Mouse (Mus musculus) CH12.LX (cell line): ENCODE measurements at regions not wholly inside any gene's neighbourhood (a gene's known extent, or its start where the extent isn't known, plus 50 kb on each side); places are given as distances from the start of the nearest gene placed in this dataset.

ENCODE experiments used
- DNase-seq: peaks from one replicate; pipeline ENCODE4 v3.0.0-alpha.2; 2013; ENCODE audit errors: extremely low read depth
- H3K27ac ChIP-seq: 2 replicates; pipeline ENCODE4 v1.5.1; 2012; ENCODE audit warnings: low read depth, mild to moderate bottlenecking, control low read depth, moderate library complexity; ENCODE audit not compliant: insufficient read depth
- H3K27me3 ChIP-seq: replicated peaks from 2 replicates; pipeline ENCODE3; 2012; ENCODE audit warnings: inconsistent platforms
- H3K36me3 ChIP-seq, 2 experiments: replicated peaks in 1 of 2; 2 replicates each; pipeline versions ENCODE3 to v1.6.1; 2012; ENCODE audit warnings: inconsistent platforms in 1 of 2, low read length in 1 of 2, mild to moderate bottlenecking in 1 of 2, mixed read lengths in 1 of 2, moderate library complexity in 1 of 2; ENCODE audit not compliant: control insufficient read depth in 1 of 2, insufficient read depth in 1 of 2
- H3K4me1 ChIP-seq, 2 experiments: 2 replicates each; pipeline ENCODE4 v1.6.1; 2012; ENCODE audit warnings: inconsistent platforms in 1 of 2, moderate library complexity in 1 of 2; ENCODE audit not compliant: insufficient read depth in 2 of 2, control insufficient read depth in 1 of 2
- H3K4me2 ChIP-seq: 2 replicates; pipeline ENCODE4 v1.6.1; 2012; ENCODE audit warnings: low read depth, mild to moderate bottlenecking, control low read depth; ENCODE audit not compliant: poor library complexity, insufficient read depth, severe bottlenecking
- H3K4me3 ChIP-seq, 3 experiments: fragments of 150-350 bp in 1 of 3; sonication (generic) in 1 of 3; replicated peaks in 1 of 3; 2 replicates each; pipeline versions ENCODE3 to v1.5.1; 2011 to 2012; ENCODE audit warnings: low read depth in 2 of 3, low read length in 2 of 3, mild to moderate bottlenecking in 2 of 3, moderate library complexity in 2 of 3, control low read depth in 1 of 3, improper control_type of control experiment in 1 of 3, inconsistent platforms in 1 of 3, mixed read lengths in 1 of 3; ENCODE audit not compliant: poor library complexity in 1 of 3
- H3K79me2 ChIP-seq: replicated peaks from 2 replicates; pipeline ENCODE4 v1.6.1; 2012; ENCODE audit warnings: mild to moderate bottlenecking, moderate library complexity; ENCODE audit not compliant: control insufficient read depth, poor library complexity, insufficient read depth, severe bottlenecking; ENCODE audit errors: extremely low read depth
- H3K9ac ChIP-seq: 2 replicates; pipeline ENCODE4 v1.6.1; 2012; ENCODE audit warnings: low read depth, mild to moderate bottlenecking, control low read depth, moderate library complexity; ENCODE audit not compliant: insufficient read depth
- H3K9me3 ChIP-seq: replicated peaks from 2 replicates; pipeline ENCODE3; 2012; ENCODE audit warnings: low read length, inconsistent platforms, mixed read lengths
- BHLHE40 ChIP-seq: IDR thresholded peaks from 2 replicates; pipeline ENCODE4 v1.6.1; 2011; ENCODE audit warnings: mild to moderate bottlenecking, low read depth, low read length, improper control_type of control experiment
- CHD2 ChIP-seq: IDR thresholded peaks from 2 replicates; pipeline ENCODE4 v1.6.1; 2011; ENCODE audit warnings: low read length, improper control_type of control experiment
- CTCF ChIP-seq, 2 experiments: IDR thresholded peaks in 1 of 2; conservative IDR thresholded peaks in 1 of 2; 2 replicates each; pipeline ENCODE4 v1.5.1; 2011 to 2012; ENCODE audit warnings: low read depth in 2 of 2, low read length in 2 of 2, improper control_type of control experiment in 1 of 2, inconsistent platforms in 1 of 2, mild to moderate bottlenecking in 1 of 2, moderate library complexity in 1 of 2
- E2F4 ChIP-seq: IDR thresholded peaks from 2 replicates; pipeline ENCODE4 v1.6.1; 2011; ENCODE audit warnings: low read depth, low read length, improper control_type of control experiment; ENCODE audit not compliant: insufficient replicate concordance
- EP300 ChIP-seq: IDR thresholded peaks from 2 replicates; pipeline ENCODE4 v1.6.1; 2011; ENCODE audit warnings: low read length, improper control_type of control experiment
- GABPA ChIP-seq: IDR thresholded peaks from 2 replicates; pipeline ENCODE4 v1.6.1; 2012; ENCODE audit warnings: low read depth, low read length, improper control_type of control experiment, inconsistent platforms; ENCODE audit not compliant: insufficient replicate concordance
- HCFC1 ChIP-seq: IDR thresholded peaks from 2 replicates; pipeline ENCODE4 v1.6.1; 2012; ENCODE audit warnings: low read depth, mild to moderate bottlenecking, inconsistent platforms, low read length, improper control_type of control experiment
- IRF4 ChIP-seq: IDR thresholded peaks from 2 replicates; pipeline ENCODE4 v1.6.1; 2014; ENCODE audit warnings: low read depth, mild to moderate bottlenecking, inconsistent platforms, low read length, improper control_type of control experiment
- JUN ChIP-seq: IDR thresholded peaks from 2 replicates; pipeline ENCODE4 v1.6.1; 2011; ENCODE audit warnings: low read depth, mild to moderate bottlenecking, low read length, improper control_type of control experiment, moderate library complexity; ENCODE audit not compliant: insufficient read depth
- KAT2A ChIP-seq: IDR thresholded peaks from 2 replicates; pipeline ENCODE4 v1.6.1; 2012; ENCODE audit warnings: low read length, improper control_type of control experiment, inconsistent platforms; ENCODE audit not compliant: insufficient replicate concordance
- MAFK ChIP-seq: IDR thresholded peaks from 2 replicates; pipeline ENCODE4 v1.6.1; 2011; ENCODE audit warnings: low read length, improper control_type of control experiment; ENCODE audit not compliant: insufficient replicate concordance
- MAX ChIP-seq: IDR thresholded peaks from 2 replicates; pipeline ENCODE4 v1.6.1; 2011; ENCODE audit warnings: low read length, improper control_type of control experiment
- MAZ ChIP-seq: IDR thresholded peaks from 2 replicates; pipeline ENCODE4 v1.6.1; 2012; ENCODE audit warnings: low read depth, mild to moderate bottlenecking, inconsistent platforms, low read length, improper control_type of control experiment, moderate library complexity
- MEF2A ChIP-seq: IDR thresholded peaks from 2 replicates; pipeline ENCODE4 v1.6.1; 2014; ENCODE audit warnings: low read depth, mild to moderate bottlenecking, inconsistent platforms, low read length, improper control_type of control experiment, borderline replicate concordance
- MXI1 ChIP-seq: IDR thresholded peaks from 2 replicates; pipeline ENCODE4 v1.6.1; 2011; ENCODE audit warnings: mild to moderate bottlenecking, low read depth, low read length, improper control_type of control experiment
- NELFE ChIP-seq: IDR thresholded peaks from 2 replicates; pipeline ENCODE4 v1.6.1; 2011; ENCODE audit warnings: low read depth, low read length, improper control_type of control experiment
- NRF1 ChIP-seq: IDR thresholded peaks from 2 replicates; pipeline ENCODE4 v1.6.1; 2014; ENCODE audit warnings: low read depth, mild to moderate bottlenecking, inconsistent platforms, low read length, improper control_type of control experiment, moderate library complexity
- PAX5 ChIP-seq: IDR thresholded peaks from 2 replicates; pipeline ENCODE4 v1.6.1; 2012; ENCODE audit warnings: low read length, inconsistent platforms, mixed read lengths
- POLR2A ChIP-seq: IDR thresholded peaks from 2 replicates; pipeline ENCODE4 v1.6.1; 2011; ENCODE audit warnings: low read depth, mild to moderate bottlenecking, improper control_type of control experiment, low read length
- RAD21 ChIP-seq: IDR thresholded peaks from 2 replicates; pipeline ENCODE4 v1.6.1; 2011; ENCODE audit warnings: low read depth, mild to moderate bottlenecking, low read length, improper control_type of control experiment, moderate library complexity
- SIN3A ChIP-seq: IDR thresholded peaks from 2 replicates; pipeline ENCODE4 v1.6.1; 2012; ENCODE audit warnings: low read length, improper control_type of control experiment, inconsistent platforms
- SMC3 ChIP-seq: IDR thresholded peaks from 2 replicates; pipeline ENCODE4 v1.6.1; 2011; ENCODE audit warnings: low read depth, low read length, improper control_type of control experiment
- TBP ChIP-seq: conservative IDR thresholded peaks from 2 replicates; pipeline ENCODE4 v1.6.1; 2011; ENCODE audit warnings: low read depth, low read length, improper control_type of control experiment
- TCF12 ChIP-seq: IDR thresholded peaks from 2 replicates; pipeline ENCODE4 v1.6.1; 2014; ENCODE audit warnings: low read depth, mild to moderate bottlenecking, inconsistent platforms, low read length, improper control_type of control experiment
- USF1 ChIP-seq: IDR thresholded peaks from 2 replicates; pipeline ENCODE4 v1.6.1; 2014; ENCODE audit warnings: low read depth, mild to moderate bottlenecking, inconsistent platforms, low read length, improper control_type of control experiment
- USF2 ChIP-seq: conservative IDR thresholded peaks from 2 replicates; pipeline ENCODE4 v1.6.1; 2011; ENCODE audit warnings: low read depth, low read length, improper control_type of control experiment
- ZC3H11A ChIP-seq: IDR thresholded peaks from 2 replicates; pipeline ENCODE4 v1.6.1; 2012; ENCODE audit warnings: low read depth, mild to moderate bottlenecking, inconsistent platforms, low read length, improper control_type of control experiment
- ZKSCAN1 ChIP-seq: IDR thresholded peaks from 2 replicates; pipeline ENCODE4 v1.6.1; 2012; ENCODE audit warnings: low read depth, inconsistent platforms, low read length, improper control_type of control experiment, borderline replicate concordance
- ZMIZ1 ChIP-seq: IDR thresholded peaks from 2 replicates; pipeline ENCODE4 v1.6.1; 2012; ENCODE audit warnings: low read depth, mild to moderate bottlenecking, inconsistent platforms, low read length, improper control_type of control experiment
- ZNF384 ChIP-seq: IDR thresholded peaks from 2 replicates; pipeline ENCODE4 v1.6.1; 2012; ENCODE audit warnings: low read depth, low read length, improper control_type of control experiment, inconsistent platforms
- dilution Hi-C: fragments of 300-500 bp; cut with MboI; formaldehyde crosslinking; loops from 2 replicates; pipeline ENCODE4 v1.14.3; 2020; ENCODE audit warnings: low sequenced_read_pairs; ENCODE audit not compliant: extremely low pct_unique_long_range_greater_than_20kb, extremely low pct_ligation_motif_present
- in situ Hi-C: fragments of 300-500 bp; cut with MboI; formaldehyde crosslinking; loops from 3 replicates; pipeline ENCODE4 v1.14.3; 2019; ENCODE audit warnings: low sequenced_read_pairs, low pct_ligation_motif_present, low pct_unique_long_range_greater_than_20kb, mixed read lengths

DNA sequence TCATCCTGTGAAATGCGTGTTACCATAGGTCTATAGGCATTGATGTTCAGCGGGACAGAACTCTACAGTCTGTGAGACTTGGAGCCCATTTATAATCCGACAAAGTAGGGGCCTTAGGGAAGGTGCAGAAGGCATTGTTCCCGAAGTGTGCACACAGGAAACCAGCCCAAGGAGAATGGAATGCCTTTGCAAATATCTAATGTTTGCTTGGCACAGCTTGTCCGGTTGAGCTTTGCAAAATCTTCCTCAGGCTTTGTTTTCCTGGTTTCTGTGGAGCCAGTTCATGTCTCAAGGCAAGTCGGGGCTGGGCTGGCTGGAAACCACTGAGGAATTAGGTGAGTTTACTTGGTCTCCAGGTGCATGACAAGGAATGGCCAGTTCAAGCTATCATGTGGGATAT lies 132.1 kb downstream of the Csl start:
- Histone ChIP-seq H3K4me3 (no peak overlapping the region), H3K9ac (no peak overlapping the region), H3K9me3 (no peaks in the 10 kb centered on the region), H3K4me2 (no peak overlapping the region), H3K4me1 (peaks cover 0 to 5% of the 10 kb centered on the region in 2 experiments; a peak in 2 of 4 replicates), H3K36me3 (no peaks in the 10 kb centered on the region), H3K27me3 (no peaks in the 10 kb centered on the region)
- dilution Hi-C loops, result no loop called here
- TF ChIP-seq BHLHE40 (no peak), MAX (no peak), MEF2A (no peak), EP300 (no peak), GABPA (no peak), NRF1 (no peak), ZMIZ1 (no peak), POLR2A (no peak), KAT2A (no peak), RAD21 (no peak), HCFC1 (no peak), USF1 (no peak), NELFE (no peak), USF2 (no peak), E2F4 (no peak), ZC3H11A (no peak), CTCF (conservative IDR thresholded peaks at IDR 0.05 in 1 of 2, IDR thresholded peaks at IDR 0.05 in 1 of 2; ENCODE audit: low read depth in 2 of 2, low read length in 2 of 2) (no peak), SMC3 (no peak)
- TF ChIP-seq, all 38 proteins: peak for 0
- no peaks in the 10 kb centered on the region for H3K79me2 ChIP-seq
- no peak overlapping the region for H3K27ac ChIP-seq
- in situ Hi-C loops, result no loop called here
- no peak for DNase-seq

DNA sequence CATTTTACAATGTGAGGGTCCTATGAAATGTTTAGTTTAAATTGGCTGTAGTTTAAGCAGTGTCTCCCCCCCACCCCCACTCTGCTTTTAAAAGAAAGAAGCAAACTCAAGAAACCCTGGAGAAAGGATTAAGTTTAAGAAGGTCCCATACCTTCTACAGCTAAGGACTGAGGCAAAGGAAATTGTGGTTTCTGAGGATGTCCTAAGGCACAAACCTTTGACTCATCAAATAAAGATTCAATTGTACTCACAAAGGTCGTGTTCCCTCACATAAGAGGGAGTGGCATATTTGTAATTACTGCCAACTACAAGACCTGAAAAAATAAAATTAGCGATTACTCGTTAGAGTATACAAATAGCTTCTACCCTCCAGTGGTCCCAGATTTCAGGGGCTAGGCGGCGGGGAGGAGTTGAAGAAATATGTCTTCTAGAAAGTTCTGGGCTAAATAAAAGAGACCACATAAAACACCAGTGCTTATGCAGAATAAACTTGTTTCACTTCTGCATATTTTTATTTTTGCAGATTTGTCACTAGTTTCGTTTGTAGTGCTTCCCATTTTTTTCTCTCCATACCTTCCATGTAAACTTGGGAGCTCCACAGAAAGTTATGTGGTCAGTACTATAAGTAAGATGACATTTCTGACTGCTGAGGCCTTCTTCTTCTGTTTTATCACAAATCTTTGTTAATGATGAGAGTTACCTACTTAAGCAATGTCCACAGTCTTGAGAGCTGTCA lies 127.0 kb downstream of the Csl start:
- Histone ChIP-seq H3K4me1 (peaks cover 0 to 10% of the 10 kb centered on the region in 2 experiments; a peak in 2 of 4 replicates), H3K27ac (no peak overlapping the region), H3K27me3 (no peaks in the 10 kb centered on the region), H3K4me2 (no peak overlapping the region), H3K9ac (no peak overlapping the region), H3K36me3 (no peaks in the 10 kb centered on the region), H3K9me3 (no peaks in the 10 kb centered on the region), H3K4me3 (no peak overlapping the region), H3K79me2 (no peaks in the 10 kb centered on the region)
- TF ChIP-seq TBP (no peak), MAZ (no peak), TCF12 (no peak), JUN (no peak), MAFK (no peak), SMC3 (no peak), HCFC1 (no peak), PAX5 (no peak), ZKSCAN1 (no peak), NRF1 (no peak), POLR2A (no peak), EP300 (no peak), MXI1 (no peak), USF2 (no peak), SIN3A (no peak), ZNF384 (no peak), IRF4 (no peak), CHD2 (no peak), ZMIZ1 (no peak), KAT2A (no peak)
- in situ Hi-C loops, result no loop called here
- dilution Hi-C loops, result no loop called here
- no peak for DNase-seq
